Mouse (Mus musculus) olfactory bulb, adult 2 months (tissue): ENCODE data around the gene Dda1. TPM values are rescaled to one million over a fixed set of nuclear protein-coding genes. Genes with fewer than 3 reads are reported as not detected.

ENCODE experiments used
- H3K27ac ChIP-seq: fragments of 200-500 bp; 2 replicates; pipeline ENCODE4 v1.5.1; 2012; ENCODE audit warnings: low read depth, low read length; ENCODE audit not compliant: insufficient read depth
- H3K4me1 ChIP-seq: fragments of 200-500 bp; 2 replicates; pipeline ENCODE4 v1.6.1; 2012; ENCODE audit warnings: low read length; ENCODE audit not compliant: control insufficient read depth, insufficient read depth
- H3K4me3 ChIP-seq: fragments of 200-500 bp; 2 replicates; pipeline ENCODE4 v1.5.1; 2012; ENCODE audit warnings: mild to moderate bottlenecking, low read depth, low read length, moderate library complexity; ENCODE audit not compliant: insufficient read depth
- CTCF ChIP-seq: fragments of 200-500 bp; IDR thresholded peaks from 2 replicates; pipeline ENCODE4 v1.5.1; 2012; ENCODE audit warnings: low read depth, mild to moderate bottlenecking, low read length, moderate library complexity; ENCODE audit not compliant: insufficient read depth
- POLR2A ChIP-seq: fragments of 200-500 bp; IDR thresholded peaks from 2 replicates; pipeline ENCODE4 v1.6.1; 2012; ENCODE audit warnings: mild to moderate bottlenecking, low read depth, low read length, moderate library complexity; ENCODE audit not compliant: insufficient read depth
- WGBS: fragments of 180-500 bp; shearing (Covaris S2); methylation state at CpG from one replicate; pipeline ENCODE4 v1.1.7; 2018; 5-methylcytosine and 5-hydroxymethylcytosine counted together
- polyA plus RNA-seq: library from polyadenylated mRNA; stranded (reverse); fragments of >200 nt; gene quantifications from 2 replicates; pipeline ENCODE4 v1.2.4, GENCODE M21; 2012; ENCODE audit warnings: low replicate concordance; ENCODE audit not compliant: missing spikeins, insufficient read depth, insufficient read length

The Dda1 gene
- polyA plus RNA-seq, 1 experiment = not detected

GRCm38 (mm10) chr8:71497881-71498501 lies 29.0 kb downstream of the Dda1 start:
- Histone ChIP-seq H3K4me3 (no peak overlapping the region), H3K4me1 (peaks cover 28% of the 10 kb centered on the region), H3K27ac (no peak overlapping the region)
- 37% methylated on average over 15 of the region's 15 CpGs for WGBS
- no peak for TF ChIP-seq POLR2A
- TF ChIP-seq CTCF = no peak

- Histone ChIP-seq H3K27ac (no peak overlapping the region), H3K4me1 (peaks cover 28% of the 10 kb centered on the region), H3K4me3 (no peak overlapping the region)
- TF ChIP-seq CTCF = no peak
- no peak for TF ChIP-seq POLR2A
- WGBS = 55% methylated on average over 16 of the region's 16 CpGs
Observed at GRCm38 (mm10) chr8:71498816-71499690, 30.1 kb downstream of the Dda1 start.

GRCm38 (mm10) chr8:71504349-71504748 lies 35.4 kb downstream of the Dda1 start:
- Histone ChIP-seq H3K27ac (no peak overlapping the region), H3K4me1 (0 out of 2 replicates have a peak, but pooled peaks cover 5% of the 10 kb centered on the region), H3K4me3 (no peak overlapping the region)
- TF ChIP-seq CTCF = no peak
- no peak for TF ChIP-seq POLR2A
- WGBS = 89% methylated on average over 4 of the region's 4 CpGs

DNA sequence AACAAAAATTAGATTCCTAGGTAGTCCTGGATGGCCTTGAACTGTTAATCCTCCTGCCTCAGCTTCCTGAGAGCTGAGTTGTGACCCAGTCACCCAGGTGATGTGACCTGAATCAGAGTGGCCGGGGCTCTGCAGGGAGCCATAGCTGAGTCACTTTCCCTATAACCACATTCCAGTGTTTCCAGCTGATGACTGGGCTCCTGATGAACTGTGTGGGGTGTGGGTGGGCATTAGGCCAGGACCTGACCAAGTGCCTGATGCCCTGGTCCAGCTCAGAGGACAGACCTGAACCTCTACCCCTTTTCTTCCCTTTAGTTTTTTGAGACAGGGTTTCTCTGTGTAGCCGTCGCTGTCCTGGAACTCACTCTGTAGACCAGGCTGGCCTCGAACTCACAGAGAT lies 36.3 kb downstream of the Dda1 start:
- Histone ChIP-seq H3K4me3 (no peak overlapping the region), H3K4me1 (peaks cover 8% of the 10 kb centered on the region; the same call in 1 of the 2 replicates), H3K27ac (no peak overlapping the region)
- 94% methylated on average over 4 of the region's 4 CpGs for WGBS
- TF ChIP-seq CTCF (no peak), POLR2A (no peak)

DNA sequence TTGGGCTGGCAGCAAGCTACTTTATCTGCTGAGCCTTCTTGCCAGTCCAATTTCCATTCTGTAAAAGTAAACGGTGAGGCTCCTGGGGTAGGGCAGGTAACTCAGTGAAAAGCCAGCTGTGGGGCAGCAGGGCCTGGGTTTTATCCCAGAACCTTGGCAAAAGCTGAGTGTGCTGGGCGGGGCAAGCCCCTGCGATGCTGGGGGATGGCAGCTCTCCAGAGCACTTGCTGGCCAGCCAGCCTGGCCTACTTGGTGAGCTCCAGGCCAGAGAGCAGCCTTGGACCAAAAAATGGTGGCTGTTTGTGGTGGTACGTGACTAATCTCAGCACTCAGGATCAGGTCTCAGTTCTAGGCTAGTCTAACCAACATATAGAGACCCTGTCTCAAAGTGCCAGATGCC lies 37.0 kb downstream of the Dda1 start:
- H3K27ac ChIP-seq = no peak overlapping the region
- H3K4me1 ChIP-seq = peaks cover 8% of the 10 kb centered on the region; the same call in 1 of the 2 replicates
- H3K4me3 ChIP-seq = no peak overlapping the region
- TF ChIP-seq POLR2A (no peak), CTCF (no peak)
- WGBS = 57% methylated on average over 4 of the region's 4 CpGs

GRCm38 (mm10) chr8:71507589-71508104 lies 38.6 kb downstream of the Dda1 start:
- H3K4me1 ChIP-seq = peaks cover 8% of the 10 kb centered on the region; the same call in 1 of the 2 replicates
- TF ChIP-seq CTCF (no peak), POLR2A (0 out of 2 replicates have a peak, but pooled peaks have one; percentile 35)
- WGBS = under 1% methylated on average over 61 of the region's 61 CpGs
- no peak overlapping the region for H3K27ac ChIP-seq
- peak overlapping the region; percentile 55 for H3K4me3 ChIP-seq

DNA sequence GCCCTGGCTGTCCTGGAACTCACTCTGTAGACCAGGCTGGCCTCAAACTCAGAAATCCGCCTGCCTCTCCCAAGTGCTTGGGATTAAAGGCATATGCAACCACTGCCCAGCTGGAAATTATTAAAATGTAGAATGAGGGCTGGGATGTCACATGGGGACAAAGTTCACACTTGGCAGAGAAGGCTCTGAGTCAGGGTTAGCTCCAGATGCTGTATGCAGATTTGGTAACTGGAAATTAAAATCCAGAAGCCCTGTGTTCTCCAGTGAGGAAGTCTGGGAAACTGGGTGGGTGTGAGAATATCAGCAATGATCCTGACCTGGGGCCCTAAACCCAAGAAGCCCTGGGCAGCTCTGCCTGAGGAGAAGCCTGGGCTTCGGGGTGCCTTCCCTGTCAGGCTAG lies 40.3 kb downstream of the Dda1 start:
- peaks cover 8% of the 10 kb centered on the region; the same call in 1 of the 2 replicates for H3K4me1 ChIP-seq
- TF ChIP-seq POLR2A (no peak), CTCF (no peak)
- H3K27ac ChIP-seq = no peak overlapping the region
- WGBS = 74% methylated on average over 2 of the region's 2 CpGs
- H3K4me3 ChIP-seq = no peak overlapping the region

DNA sequence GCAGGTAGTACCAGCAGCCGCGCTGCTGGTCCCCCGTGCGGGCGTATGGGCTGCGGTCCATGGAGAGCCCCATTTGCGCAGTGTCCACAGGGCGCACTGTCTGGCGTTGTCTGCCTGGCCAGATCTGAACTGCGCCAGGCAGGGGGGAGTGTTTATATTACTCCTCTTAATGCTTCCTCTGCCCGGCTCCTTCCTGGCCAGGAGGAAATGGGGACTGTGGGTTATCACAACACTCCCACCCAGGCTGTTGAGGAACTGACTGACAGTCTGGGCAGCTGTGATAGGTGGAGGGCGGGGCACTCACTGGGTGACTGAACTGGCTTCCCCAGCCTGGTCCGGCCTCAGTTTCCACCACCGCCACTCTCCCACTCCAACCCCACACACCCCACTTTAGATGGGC lies 42.6 kb downstream of the Dda1 start, which contains the start of gene Plvap:
Gene Plvap (minus strand): TSS at position 109 of the 400 bp plus-strand sequence.
- no peak for TF ChIP-seq CTCF
- TF ChIP-seq POLR2A = no peak
- WGBS = 80% methylated on average over 14 of the region's 14 CpGs

More for the DNA sequence above, 42.6 kb downstream of the Dda1 start, which contains the start of gene Plvap:
- Histone ChIP-seq H3K27ac (no peak within 1 kb of the TSS), H3K4me3 (no peak within 1 kb of the TSS), H3K4me1 (peaks cover 8% of the 10 kb centered on the region; the same call in 1 of the 2 replicates)
